ENCODE assay signal across 23 mouse cellular contexts in the genomic region with DNA sequence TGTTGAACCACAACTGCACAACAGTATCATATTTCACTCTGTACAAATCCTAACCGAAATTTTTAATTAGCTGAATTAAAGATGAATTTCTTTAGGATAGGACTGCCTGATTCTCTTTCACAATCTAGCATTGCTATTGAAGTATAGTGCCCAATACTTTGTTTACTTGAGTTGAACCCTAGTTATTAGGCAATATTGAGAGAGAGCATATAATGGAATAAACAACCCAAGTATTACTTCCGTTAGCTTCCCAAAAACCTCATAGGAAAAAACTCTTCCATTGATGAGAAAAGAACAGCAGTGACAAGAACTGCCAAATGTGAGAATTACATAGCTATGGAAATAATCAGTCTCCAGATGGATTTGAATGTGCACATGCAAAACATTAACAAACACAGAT. TPM values are rescaled to one million over a fixed set of nuclear protein-coding genes. Genes with fewer than 3 reads are reported as not detected.
DNase-seq lines count a peak whose midpoint lies in the region; ATAC-seq lines count a peak whose summit lies in the region.
"Had no signal": no experiment of that assay in that cellular context is flagged by ENCODE, and none has a peak within 500 bp of the region (broad histone marks: within the 10 kb centered on the region; RNA-seq: fewer than 3 reads in every experiment).

No protein-coding gene starts in this region.

- no peaks in the 10 kb centered on the region for H3K4me1 ChIP-seq in embryonic facial prominence, embryonic 14.5 days (ENCODE audit: control insufficient read depth, insufficient read depth, low read length)
- H3K4me1 ChIP-seq in embryonic facial prominence, embryonic 10.5 days, result no peaks in the 10 kb centered on the region
- 0 out of 2 replicates have a peak, but pooled peaks cover 4% of the 10 kb centered on the region for H3K4me1 ChIP-seq in lung, embryonic 16.5 days (replicated peaks; ENCODE audit: control insufficient read depth, insufficient read depth, low read length)
- H3K4me1 ChIP-seq: embryonic facial prominence, embryonic 13.5 days; forebrain, embryonic 13.5 days; forebrain, embryonic 15.5 days had no signal

- H3K9ac ChIP-seq in embryonic facial prominence, embryonic 14.5 days (ENCODE audit: low read depth, low read length), result no peak overlapping the region
- no peak overlapping the region for H3K9ac ChIP-seq in lung, embryonic 16.5 days (ENCODE audit: low read length)
- H3K9ac ChIP-seq: embryonic facial prominence, embryonic 13.5 days; forebrain, embryonic 13.5 days; forebrain, embryonic 15.5 days; forebrain, postnatal 0 days had no signal

- ATAC-seq in embryonic facial prominence, embryonic 14.5 days (ENCODE audit: low read depth), result no peak
- peak; percentile 83 for ATAC-seq in lung, embryonic 16.5 days (ENCODE audit: low read depth)
- ATAC-seq: activated CD4-positive, CD25-positive, alpha-beta regulatory T cell, adult 4 months; CD4-positive, CD25-positive, alpha-beta regulatory T cell, adult 4 months; forebrain, embryonic 13.5 days; forebrain, embryonic 15.5 days; forebrain, postnatal 0 days; Patski had no signal

- no peaks in the 10 kb centered on the region for H3K36me3 ChIP-seq in embryonic facial prominence, embryonic 14.5 days (ENCODE audit: control insufficient read depth, insufficient read depth, low read length)
- no peaks in the 10 kb centered on the region for H3K36me3 ChIP-seq in embryonic facial prominence, embryonic 10.5 days (replicated peaks)
- no peaks in the 10 kb centered on the region for H3K36me3 ChIP-seq in lung, embryonic 16.5 days (ENCODE audit: control insufficient read depth, insufficient read depth, low read length)
- H3K36me3 ChIP-seq: embryonic facial prominence, embryonic 13.5 days; forebrain, embryonic 15.5 days had no signal

- no peak overlapping the region for H3K4me2 ChIP-seq in embryonic facial prominence, embryonic 14.5 days (ENCODE audit: low read depth, low read length)
- H3K4me2 ChIP-seq in lung, embryonic 16.5 days (ENCODE audit: low read depth, low read length), result no peak overlapping the region
- H3K4me2 ChIP-seq: embryonic facial prominence, embryonic 13.5 days; forebrain, embryonic 13.5 days; forebrain, embryonic 15.5 days had no signal

- 0 out of 2 replicates have a peak overlapping the region, but pooled peaks have one; percentile 10 for H3K27ac ChIP-seq in embryonic facial prominence, embryonic 14.5 days (replicated peaks; ENCODE audit: low read depth, low read length)
- H3K27ac ChIP-seq in embryonic facial prominence, embryonic 10.5 days (replicated peaks), result no peak overlapping the region
- peak overlapping the region; percentile 67 for H3K27ac ChIP-seq in lung, embryonic 16.5 days (ENCODE audit: low read length)
- H3K27ac ChIP-seq: embryonic facial prominence, embryonic 13.5 days; forebrain, embryonic 13.5 days; forebrain, embryonic 15.5 days had no signal

- 52% methylated on average over 2 of the region's 2 CpGs for WGBS in embryonic facial prominence, embryonic 14.5 days
- 78% methylated on average over 2 of the region's 2 CpGs for WGBS in embryonic facial prominence, embryonic 10.5 days
- WGBS in lung, embryonic 16.5 days, result 62% methylated on average over 2 of the region's 2 CpGs

- no peak for DNase-seq in embryonic facial prominence, embryonic 14.5 days (ENCODE audit: low spot score)
- DNase-seq in embryonic facial prominence, embryonic 10.5 days (ENCODE audit: low spot score), result no peak
- DNase-seq in layer of hippocampus, adult 9-10 months (ENCODE audit: low spot score), result peak; percentile 31
- no peak for DNase-seq in layer of hippocampus, postnatal 10 days (ENCODE audit: low spot score in 2 of 2)
- no peak for DNase-seq in lung, postnatal 10 days
- DNase-seq: adrenal gland, adult 8-10 months; adrenal gland, postnatal 14 days; adrenal gland, postnatal 36 days; B cell, adult 2 months; cerebellum, adult 11-12 months; cerebellum, adult 2 months; cerebellum, adult 9-10 months; cerebellum, postnatal 25 days; forebrain, postnatal 0 days had no signal

- no peaks in the 10 kb centered on the region for H3K9me3 ChIP-seq in embryonic facial prominence, embryonic 14.5 days (ENCODE audit: control insufficient read depth, low read length)
- no peaks in the 10 kb centered on the region for H3K9me3 ChIP-seq in embryonic facial prominence, embryonic 10.5 days
- no peaks in the 10 kb centered on the region for H3K9me3 ChIP-seq in lung, embryonic 16.5 days (ENCODE audit: control insufficient read depth, low read length)
- H3K9me3 ChIP-seq: embryonic facial prominence, embryonic 13.5 days; forebrain, embryonic 13.5 days; forebrain, embryonic 15.5 days; G1E had no signal

- no peaks in the 10 kb centered on the region for H3K27me3 ChIP-seq in embryonic facial prominence, embryonic 14.5 days (replicated peaks; ENCODE audit: control insufficient read depth, insufficient read depth, low read length)
- H3K27me3 ChIP-seq in embryonic facial prominence, embryonic 10.5 days (replicated peaks; ENCODE audit: low read depth, poor library complexity, severe bottlenecking), result no peaks in the 10 kb centered on the region
- no peaks in the 10 kb centered on the region for H3K27me3 ChIP-seq in lung, embryonic 16.5 days (ENCODE audit: control insufficient read depth, insufficient read depth, low read depth, low read length)
- H3K27me3 ChIP-seq: CH12.LX; embryonic facial prominence, embryonic 13.5 days; forebrain, embryonic 13.5 days; forebrain, embryonic 15.5 days; Patski had no signal

- no peak overlapping the region for H3K4me3 ChIP-seq in embryonic facial prominence, embryonic 14.5 days (ENCODE audit: low read depth, low read length)
- H3K4me3 ChIP-seq in embryonic facial prominence, embryonic 10.5 days, result no peak overlapping the region
- H3K4me3 ChIP-seq in lung, embryonic 16.5 days (ENCODE audit: low read length), result no peak overlapping the region
- H3K4me3 ChIP-seq: embryonic facial prominence, embryonic 13.5 days; forebrain, embryonic 13.5 days; forebrain, embryonic 15.5 days had no signal

RNA-seq across cellular contexts. Expression of a gene that starts 18.0 kb away (rescaled TPM):
- polyA plus RNA-seq in embryonic facial prominence, embryonic 14.5 days (2014; fragmentation: Nextera tagmentation; extraction: Ambion mirVana), result 200 and 243 TPM in 2 replicates
- polyA plus RNA-seq in embryonic facial prominence, embryonic 10.5 days (2016; fragmentation: Nextera tagmentation; extraction: Ambion mirVana), result 0.12 and 0.35 TPM in 2 replicates
- total RNA-seq in layer of hippocampus, postnatal 10 days (2021), result 1 to 10 TPM; 1.2 to 1.8 TPM
- polyA plus RNA-seq in lung, embryonic 16.5 days (2015; fragmentation: Nextera tagmentation; extraction: Ambion mirVana), result 49.3 and 51.7 TPM in 2 replicates
- total RNA-seq: CH12.LX, G1E had no signal
- polyA plus RNA-seq: CD4-positive, CD25-positive, alpha-beta regulatory T cell, adult 4 months; G1E; Patski had no signal

RNA-seq across cellular contexts. Expression of a gene that starts 21.6 kb away (rescaled TPM):
- 1.7 TPM in 2 replicates for polyA plus RNA-seq in embryonic facial prominence, embryonic 14.5 days (2014; fragmentation: Nextera tagmentation; extraction: Ambion mirVana)
- polyA plus RNA-seq in embryonic facial prominence, embryonic 10.5 days (2016; fragmentation: Nextera tagmentation; extraction: Ambion mirVana), result 0.40 and 0.47 TPM in 2 replicates
- total RNA-seq in layer of hippocampus, postnatal 10 days (2021), result 1 to 10 TPM; 3.0 to 3.4 TPM
- polyA plus RNA-seq in lung, embryonic 16.5 days (2015; fragmentation: Nextera tagmentation; extraction: Ambion mirVana), result 1.9 and 2.3 TPM in 2 replicates

RNA-seq across cellular contexts. Expression of a gene that starts 33.1 kb away (rescaled TPM):
- polyA plus RNA-seq in embryonic facial prominence, embryonic 14.5 days (2014; fragmentation: Nextera tagmentation; extraction: Ambion mirVana), result 0.81 and 0.97 TPM in 2 replicates
- 1.4 and 1.9 TPM in 2 replicates for polyA plus RNA-seq in embryonic facial prominence, embryonic 10.5 days (2016; fragmentation: Nextera tagmentation; extraction: Ambion mirVana)
- total RNA-seq in layer of hippocampus, postnatal 10 days (2021), result 1 to 10 TPM; 1.5 to 1.8 TPM
- polyA plus RNA-seq in lung, embryonic 16.5 days (2015; fragmentation: Nextera tagmentation; extraction: Ambion mirVana), result 1.2 and 1.9 TPM in 2 replicates

RNA-seq across cellular contexts. Expression of a gene that starts 56.0 kb away (rescaled TPM):
- polyA plus RNA-seq in embryonic facial prominence, embryonic 14.5 days (2014; fragmentation: Nextera tagmentation; extraction: Ambion mirVana), result 19.2 and 31.9 TPM in 2 replicates
- 1.2 TPM in 2 replicates for polyA plus RNA-seq in embryonic facial prominence, embryonic 10.5 days (2016; fragmentation: Nextera tagmentation; extraction: Ambion mirVana)
- under 1 TPM; 0.66 to 0.85 TPM for total RNA-seq in layer of hippocampus, postnatal 10 days (2021)
- 1.8 and 2.0 TPM in 2 replicates for polyA plus RNA-seq in lung, embryonic 16.5 days (2015; fragmentation: Nextera tagmentation; extraction: Ambion mirVana)
- total RNA-seq: CH12.LX had no signal
- polyA plus RNA-seq: G1E had no signal

Comparison
In these comparisons a context has a peak if more than half of its experiments do, and no peak if none do; other contexts are left out.
1. RNA of a gene that starts 18.0 kb away (polyA plus RNA-seq): 200 to 243 TPM in embryonic facial prominence, embryonic 14.5 days and 49.3 to 51.7 TPM in lung, embryonic 16.5 days; 0.12 to 0.35 TPM in embryonic facial prominence, embryonic 10.5 days; every median in the first group is over 10 times any median in the second.